Mouse (Mus musculus): ENCODE measurements around the gene Mafg. TPM values are rescaled to one million over a fixed set of nuclear protein-coding genes. Genes with fewer than 3 reads are reported as not detected.
"Not testable (repeated sequence)": the region's sequence is repeated elsewhere in the genome, so short reads cannot be mapped to it uniquely, and the experiment has no call there.

The Mafg gene
- polyA plus RNA-seq, 1 experiment from 2014 or later, result 29.9 TPM

- not testable (repeated sequence) for H3K4me3 ChIP-seq (replicated peaks); H3K27ac ChIP-seq; H3K27me3 ChIP-seq; ATAC-seq (ENCODE audit: insufficient number of reproducible peaks, insufficient read depth, low FRiP score, low TSS enrichment, low read depth); H3K4me2 ChIP-seq; H3K9me3 ChIP-seq; H3K9ac ChIP-seq (replicated peaks)
- Histone ChIP-seq H3K36me3 (peaks cover 70% of the 10 kb centered on the region), H3K4me1 (replicated peaks) (peaks cover 24% of the 10 kb centered on the region)
- 94% methylated on average over 2 of the region's 2 CpGs for WGBS
These were observed 50.5 kb downstream of the Mafg start for GRCm38 (mm10) chr11:120582982-120583293.

GRCm38 (mm10) chr11:120582268-120582981, 51.0 kb downstream of the Mafg start:
- H3K27me3 ChIP-seq, result no peaks in the 10 kb centered on the region
- peaks cover 5% of the 10 kb centered on the region; the same call in 1 of the 2 replicates for H3K9me3 ChIP-seq
- ATAC-seq (ENCODE audit: insufficient number of reproducible peaks, insufficient read depth, low FRiP score, low TSS enrichment, low read depth), result no peak
- peaks cover 70% of the 10 kb centered on the region for H3K36me3 ChIP-seq
- H3K4me2 ChIP-seq, result peak overlapping the region; percentile 95
- peak overlapping the region; percentile 95 for H3K9ac ChIP-seq (replicated peaks)
- H3K4me3 ChIP-seq (replicated peaks), result peak overlapping the region; percentile 90
- peak overlapping the region; percentile 92 for H3K27ac ChIP-seq
- H3K4me1 ChIP-seq (replicated peaks), result peaks cover 24% of the 10 kb centered on the region
- 72% methylated on average over 8 of the region's 8 CpGs for WGBS

- Histone ChIP-seq H3K36me3 (peaks cover 68% of the 10 kb centered on the region), H3K9me3 (peaks cover 5% of the 10 kb centered on the region; the same call in 1 of the 2 replicates), H3K4me3 (replicated peaks) (peak within 1 kb of the TSS; percentile 90), H3K9ac (replicated peaks) (peak within 1 kb of the TSS; percentile 95), H3K4me2 (peak within 1 kb of the TSS; percentile 95), H3K27me3 (no peaks in the 10 kb centered on the region), H3K4me1 (replicated peaks) (peaks cover 24% of the 10 kb centered on the region), H3K27ac (peak within 1 kb of the TSS; percentile 92)
- WGBS, result 6% methylated on average over 64 of the region's 75 CpGs
- ATAC-seq (ENCODE audit: insufficient number of reproducible peaks, insufficient read depth, low FRiP score, low TSS enrichment, low read depth), result 0 out of 2 replicates have a peak, but pooled peaks have one; percentile 10
These were observed 51.7 kb downstream of the Mafg start, which contains the start of gene Arhgdia for GRCm38 (mm10) chr11:120581490-120582267. Gene Arhgdia, minus strand, starts transcription at chr11:120581624.

DNA sequence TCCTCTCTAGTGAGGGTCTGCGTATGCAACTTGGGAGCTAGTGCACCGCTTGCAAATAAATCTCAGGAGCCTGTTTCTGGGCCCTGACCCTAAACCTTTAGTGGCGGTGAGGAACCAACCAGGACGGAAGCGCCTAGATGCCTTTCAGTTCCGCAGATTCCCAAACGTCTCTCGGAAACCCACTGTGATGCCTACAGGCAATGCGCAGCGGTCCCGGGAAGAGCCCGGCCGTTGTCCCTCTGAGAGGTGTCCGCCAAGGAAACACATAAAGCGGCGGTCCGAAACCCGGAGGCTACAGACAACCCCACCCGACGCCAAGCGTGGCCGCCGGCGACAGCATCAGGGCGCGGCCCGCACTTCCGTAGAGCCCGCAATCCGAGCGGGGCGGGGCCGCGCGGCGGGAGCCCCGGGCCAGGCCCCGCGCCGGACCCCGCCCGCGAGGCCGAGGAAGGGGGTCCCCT, 52.5 kb downstream of the Mafg start:
- peak overlapping the region; percentile 95 for H3K9ac ChIP-seq (replicated peaks)
- no peaks in the 10 kb centered on the region for H3K27me3 ChIP-seq
- peaks cover 24% of the 10 kb centered on the region for H3K4me1 ChIP-seq (replicated peaks)
- WGBS, result under 1% methylated on average over 44 of the region's 44 CpGs
- H3K9me3 ChIP-seq, result peaks cover 5% of the 10 kb centered on the region; the same call in 1 of the 2 replicates
- H3K27ac ChIP-seq, result peak overlapping the region; percentile 92
- no peak for ATAC-seq (ENCODE audit: insufficient number of reproducible peaks, insufficient read depth, low FRiP score, low TSS enrichment, low read depth)
- peak overlapping the region; percentile 95 for H3K4me2 ChIP-seq
- peaks cover 61% of the 10 kb centered on the region for H3K36me3 ChIP-seq
- peak overlapping the region; percentile 90 for H3K4me3 ChIP-seq (replicated peaks)

- no peak for ATAC-seq (ENCODE audit: insufficient number of reproducible peaks, insufficient read depth, low FRiP score, low TSS enrichment, low read depth)
- Histone ChIP-seq H3K4me1 (replicated peaks) (peaks cover 24% of the 10 kb centered on the region), H3K9me3 (peaks cover 5% of the 10 kb centered on the region; the same call in 1 of the 2 replicates), H3K9ac (replicated peaks) (peak overlapping the region; percentile 95), H3K27ac (peak overlapping the region; percentile 92), H3K4me2 (peak overlapping the region; percentile 95), H3K4me3 (replicated peaks) (peak overlapping the region; percentile 90), H3K27me3 (no peaks in the 10 kb centered on the region), H3K36me3 (peaks cover 53% of the 10 kb centered on the region)
- 61% methylated on average over 7 of the region's 7 CpGs for WGBS
These were observed 53.2 kb downstream of the Mafg start for GRCm38 (mm10) chr11:120580190-120580589.

DNA sequence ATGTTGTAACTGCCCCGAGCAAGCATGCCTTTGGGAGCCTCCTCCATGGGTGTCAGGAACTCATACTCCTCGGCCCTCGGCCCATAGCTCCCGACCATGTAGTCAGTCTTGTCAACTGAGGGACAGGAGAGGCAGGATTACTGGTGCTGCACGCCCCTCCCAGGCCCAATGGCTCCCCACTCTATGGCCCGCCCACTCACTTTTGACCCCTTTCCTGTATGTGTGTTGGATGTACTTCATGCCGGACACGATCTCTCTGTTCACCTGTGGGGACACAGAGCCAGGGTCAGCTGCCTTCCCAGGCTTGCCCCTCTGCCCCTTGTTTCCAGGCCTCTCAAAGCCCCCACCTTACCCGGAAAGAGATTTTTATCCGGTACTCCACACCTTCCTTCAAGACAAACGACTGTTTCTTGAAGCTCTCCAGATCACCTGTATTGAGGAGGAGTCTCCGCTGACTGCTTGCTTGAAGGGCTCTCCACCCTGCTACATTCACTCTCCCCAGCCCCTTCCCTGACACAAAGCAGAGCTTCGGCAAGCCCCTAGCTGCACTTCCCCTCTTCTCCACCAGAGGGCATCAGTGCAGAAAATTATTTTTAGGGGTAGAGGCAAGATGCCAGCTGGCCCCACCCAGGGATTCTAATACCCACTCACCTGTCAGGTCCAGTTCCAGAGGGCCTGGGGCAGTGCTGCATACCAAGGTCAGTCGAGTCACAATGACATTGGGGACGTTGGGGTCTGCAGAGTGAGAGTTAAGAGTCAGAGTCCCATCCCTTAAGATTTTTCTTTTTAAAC, 53.9 kb downstream of the Mafg start:
- peaks cover 27% of the 10 kb centered on the region for H3K4me1 ChIP-seq (replicated peaks)
- peaks cover 5% of the 10 kb centered on the region; the same call in 1 of the 2 replicates for H3K9me3 ChIP-seq
- no peak for ATAC-seq (ENCODE audit: insufficient number of reproducible peaks, insufficient read depth, low FRiP score, low TSS enrichment, low read depth)
- peak overlapping the region; percentile 90 for H3K4me3 ChIP-seq (replicated peaks)
- 59% methylated on average over 15 of the region's 15 CpGs for WGBS
- H3K36me3 ChIP-seq, result peaks cover 48% of the 10 kb centered on the region
- no peaks in the 10 kb centered on the region for H3K27me3 ChIP-seq
- peak overlapping the region; percentile 92; the same call in 1 of the 2 replicates for H3K27ac ChIP-seq
- H3K9ac ChIP-seq (replicated peaks), result peak overlapping the region; percentile 95
- peak overlapping the region; percentile 95 for H3K4me2 ChIP-seq

- no peak overlapping the region for H3K4me2 ChIP-seq
- peak overlapping the region; percentile 90 for H3K4me3 ChIP-seq (replicated peaks)
- H3K27me3 ChIP-seq, result no peaks in the 10 kb centered on the region
- H3K36me3 ChIP-seq, result peaks cover 40% of the 10 kb centered on the region
- 0 out of 2 replicates have a peak overlapping the region, but pooled peaks have one; percentile 12 for H3K27ac ChIP-seq
- H3K9ac ChIP-seq (replicated peaks), result no peak overlapping the region
- 76% methylated on average over 11 of the region's 11 CpGs for WGBS
- H3K4me1 ChIP-seq (replicated peaks), result peaks cover 32% of the 10 kb centered on the region
- no peak for ATAC-seq (ENCODE audit: insufficient number of reproducible peaks, insufficient read depth, low FRiP score, low TSS enrichment, low read depth)
- peaks cover under 1% of the 10 kb centered on the region; the same call in 1 of the 2 replicates for H3K9me3 ChIP-seq
These were observed 54.6 kb downstream of the Mafg start for GRCm38 (mm10) chr11:120578694-120579243.

DNA sequence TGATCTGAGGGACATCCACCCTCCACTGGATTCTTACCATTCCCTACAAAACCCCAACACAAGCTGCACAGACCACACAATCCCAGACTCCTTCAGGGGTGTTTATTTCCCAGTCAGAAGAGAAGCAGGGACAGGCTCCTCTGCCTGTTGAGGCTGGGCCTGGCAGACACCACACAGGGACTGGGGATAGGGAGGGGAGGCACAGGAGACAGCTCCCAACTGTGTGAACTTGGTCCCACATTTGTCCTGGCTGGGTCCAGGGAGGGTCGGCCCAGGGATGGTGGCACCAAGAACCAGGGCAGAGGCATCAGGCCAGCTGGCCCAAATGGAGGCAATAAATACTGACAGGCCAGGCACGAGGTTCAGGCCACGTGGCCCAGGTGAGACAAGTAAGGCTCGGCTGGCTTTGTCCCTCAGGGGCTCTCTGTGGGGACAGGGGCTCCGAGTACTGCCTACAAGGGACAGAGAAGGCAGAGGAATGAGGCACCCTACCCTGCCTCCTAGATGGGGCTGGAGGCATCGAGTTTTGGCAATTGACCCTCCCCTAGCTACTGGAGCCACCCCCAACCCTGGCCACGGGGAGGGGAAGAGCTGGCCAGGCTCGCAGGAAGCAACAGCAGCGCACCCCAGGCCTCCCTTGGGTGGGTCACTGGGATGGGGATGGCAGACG, 55.2 kb downstream of the Mafg start:
- no peak for ATAC-seq (ENCODE audit: insufficient number of reproducible peaks, insufficient read depth, low FRiP score, low TSS enrichment, low read depth)
- Histone ChIP-seq H3K27me3 (no peaks in the 10 kb centered on the region), H3K9me3 (no peaks in the 10 kb centered on the region), H3K4me2 (no peak overlapping the region), H3K27ac (no peak overlapping the region), H3K36me3 (peaks cover 35% of the 10 kb centered on the region), H3K9ac (replicated peaks) (0 out of 2 replicates have a peak overlapping the region, but pooled peaks have one; percentile 14), H3K4me3 (replicated peaks) (no peak overlapping the region), H3K4me1 (replicated peaks) (peaks cover 32% of the 10 kb centered on the region)
- WGBS, result 80% methylated on average over 10 of the region's 10 CpGs

- no peak overlapping the region for H3K4me3 ChIP-seq (replicated peaks)
- H3K4me1 ChIP-seq (replicated peaks), result peaks cover 31% of the 10 kb centered on the region
- H3K27ac ChIP-seq, result no peak overlapping the region
- peaks cover 35% of the 10 kb centered on the region for H3K36me3 ChIP-seq
- 0 out of 2 replicates have a peak overlapping the region, but pooled peaks have one; percentile 14 for H3K9ac ChIP-seq (replicated peaks)
- no peak overlapping the region for H3K4me2 ChIP-seq
- H3K9me3 ChIP-seq, result no peaks in the 10 kb centered on the region
- 90% methylated on average over 7 of the region's 7 CpGs for WGBS
- no peaks in the 10 kb centered on the region for H3K27me3 ChIP-seq
- ATAC-seq (ENCODE audit: insufficient number of reproducible peaks, insufficient read depth, low FRiP score, low TSS enrichment, low read depth), result no peak
These were observed 56.0 kb downstream of the Mafg start for GRCm38 (mm10) chr11:120577211-120578023.

All from limb, embryonic 12.5 days (tissue).